Mouse (Mus musculus): ENCODE data around the gene Slc13a4.

GRCm38 (mm10) chr6:35352867-35353266, 44.9 kb upstream of the Slc13a4 start:
- TF ChIP-seq CTCF (IDR thresholded peaks at IDR 0.05; ENCODE audit: extremely low read depth, insufficient read length, insufficient replicate concordance, low read depth, low read length): no peak
- TF ChIP-seq POLR2A (IDR thresholded peaks at IDR 0.05; ENCODE audit: low read depth, low read length): no peak

Data from small intestine, adult 2 months (tissue).